Mouse (Mus musculus): ENCODE results near the gene Fbxl22. TPM values are rescaled to one million over a fixed set of nuclear protein-coding genes. Genes with fewer than 3 reads are reported as not detected.

Gene Fbxl22
- polyA plus RNA-seq, 1 experiment from 2014 or later, result 78.6 TPM

DNA sequence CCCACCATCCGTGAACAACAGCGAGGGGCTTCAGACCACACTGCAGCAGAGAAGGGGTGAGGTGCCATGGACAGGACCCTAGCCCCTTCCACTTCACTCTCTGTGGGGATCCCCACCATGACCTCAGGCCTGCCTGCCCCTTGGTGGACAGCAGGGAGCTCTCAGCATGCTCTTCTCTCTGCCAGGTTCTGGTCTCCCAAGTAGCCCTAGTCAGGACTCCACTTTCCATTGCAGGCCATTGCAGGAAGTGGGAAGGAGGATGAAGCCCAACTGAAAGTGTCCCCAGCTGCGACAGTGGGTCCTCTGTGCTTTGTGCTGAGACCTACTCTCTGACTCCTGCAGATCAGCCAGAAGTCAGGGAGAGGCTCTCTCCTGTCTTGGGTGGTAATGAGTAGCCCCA lies 6.7 kb downstream of the Fbxl22 start:
- 79% methylated on average over 3 of the region's 3 CpGs for WGBS
- H3K36me3 ChIP-seq (ENCODE audit: control insufficient read depth, insufficient read depth, low read length), result peaks cover 58% of the 10 kb centered on the region

DNA sequence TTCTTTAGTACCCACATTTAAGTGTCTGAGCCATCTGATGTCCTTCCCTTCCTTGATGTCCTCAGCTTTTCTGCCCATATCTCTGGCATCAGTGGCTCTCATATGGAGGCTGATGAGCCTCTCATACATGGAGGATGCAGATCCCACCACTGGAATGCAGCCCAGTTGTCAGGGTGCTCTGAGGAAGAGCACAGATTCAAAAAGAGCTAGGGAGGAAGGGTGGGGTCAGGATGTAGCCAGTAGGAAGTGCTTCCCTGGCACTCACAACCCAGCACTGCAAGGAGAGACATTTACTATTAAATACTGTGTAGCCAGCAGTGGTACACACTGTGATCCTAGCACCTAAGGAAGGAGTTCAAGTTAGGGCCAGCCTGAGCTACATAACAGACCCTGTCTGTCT lies 8.0 kb downstream of the Fbxl22 start:
- Histone ChIP-seq H3K9me3 (ENCODE audit: control insufficient read depth, low read length) (no peaks in the 10 kb centered on the region), H3K27ac (replicated peaks in 1 of 2; ENCODE audit: control insufficient read depth in 1 of 2, insufficient read depth in 1 of 2, low read depth in 2 of 2, low read length in 2 of 2) (no peak overlapping the region), H3K4me1 (ENCODE audit: control insufficient read depth in 2 of 2, insufficient read depth in 2 of 2, low read length in 2 of 2) (peaks cover 9 to 16% of the 10 kb centered on the region in 2 experiments), H3K27me3 (ENCODE audit: control insufficient read depth, insufficient read depth, low read length) (no peaks in the 10 kb centered on the region), H3K36me3 (ENCODE audit: control insufficient read depth, insufficient read depth, low read length) (peaks cover 71% of the 10 kb centered on the region), H3K9ac (ENCODE audit: low read length) (no peak overlapping the region), H3K4me3 (ENCODE audit: control insufficient read depth in 1 of 2, insufficient read depth in 1 of 2, low read depth in 1 of 2, low read length in 2 of 2) (no peak overlapping the region), H3K4me2 (ENCODE audit: low read length) (no peak overlapping the region)
- ATAC-seq (ENCODE audit: insufficient number of reproducible peaks, insufficient read depth, low FRiP score, low read depth), result no peak

More for the DNA sequence above, 6.7 kb downstream of the Fbxl22 start:
- no peaks in the 10 kb centered on the region for H3K27me3 ChIP-seq (ENCODE audit: control insufficient read depth, insufficient read depth, low read length)
- H3K4me2 ChIP-seq (ENCODE audit: low read length), result no peak overlapping the region
- H3K9me3 ChIP-seq (ENCODE audit: control insufficient read depth, low read length), result no peaks in the 10 kb centered on the region
- H3K4me1 ChIP-seq (ENCODE audit: control insufficient read depth in 2 of 2, insufficient read depth in 2 of 2, low read length in 2 of 2), result peaks cover 9 to 17% of the 10 kb centered on the region in 2 experiments
- H3K9ac ChIP-seq (ENCODE audit: low read length), result no peak overlapping the region
- no peak for ATAC-seq (ENCODE audit: insufficient number of reproducible peaks, insufficient read depth, low FRiP score, low read depth)
- H3K27ac ChIP-seq (replicated peaks in 1 of 2; ENCODE audit: control insufficient read depth in 1 of 2, insufficient read depth in 1 of 2, low read depth in 2 of 2, low read length in 2 of 2), result no peak overlapping the region
- H3K4me3 ChIP-seq (ENCODE audit: control insufficient read depth in 1 of 2, insufficient read depth in 1 of 2, low read depth in 1 of 2, low read length in 2 of 2), result no peak overlapping the region

DNA sequence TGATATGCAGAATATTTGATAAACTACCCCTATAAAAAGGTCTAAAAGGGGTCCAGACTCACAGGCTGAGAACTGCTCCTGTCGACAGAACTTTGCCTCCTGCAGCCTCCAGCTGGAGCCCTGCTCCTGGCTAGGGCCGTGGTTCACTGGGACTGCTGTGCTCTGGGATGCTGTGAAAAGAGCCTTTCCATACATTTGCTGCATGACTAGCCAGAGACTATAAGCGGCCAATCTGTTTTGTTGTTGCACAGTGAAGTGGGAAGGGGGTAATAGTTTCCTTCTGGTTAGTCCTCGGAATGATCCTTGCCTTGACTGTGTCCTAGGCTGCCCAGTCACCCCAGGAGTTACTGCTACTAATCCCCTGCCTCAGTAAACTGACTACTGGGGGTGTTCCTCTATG lies 8.4 kb downstream of the Fbxl22 start:
- Histone ChIP-seq H3K27me3 (ENCODE audit: control insufficient read depth, insufficient read depth, low read length) (no peaks in the 10 kb centered on the region), H3K9me3 (ENCODE audit: control insufficient read depth, low read length) (no peaks in the 10 kb centered on the region), H3K36me3 (ENCODE audit: control insufficient read depth, insufficient read depth, low read length) (peaks cover 75% of the 10 kb centered on the region), H3K27ac (replicated peaks in 1 of 2; ENCODE audit: control insufficient read depth in 1 of 2, insufficient read depth in 1 of 2, low read depth in 2 of 2, low read length in 2 of 2) (no peak overlapping the region), H3K9ac (ENCODE audit: low read length) (no peak overlapping the region), H3K4me2 (ENCODE audit: low read length) (no peak overlapping the region), H3K4me3 (ENCODE audit: control insufficient read depth in 1 of 2, insufficient read depth in 1 of 2, low read depth in 1 of 2, low read length in 2 of 2) (no peak overlapping the region), H3K4me1 (ENCODE audit: control insufficient read depth in 2 of 2, insufficient read depth in 2 of 2, low read length in 2 of 2) (peaks cover 9 to 11% of the 10 kb centered on the region in 2 experiments)
- 80% methylated on average over 4 of the region's 4 CpGs for WGBS
- no peak for ATAC-seq (ENCODE audit: insufficient number of reproducible peaks, insufficient read depth, low FRiP score, low read depth)

DNA sequence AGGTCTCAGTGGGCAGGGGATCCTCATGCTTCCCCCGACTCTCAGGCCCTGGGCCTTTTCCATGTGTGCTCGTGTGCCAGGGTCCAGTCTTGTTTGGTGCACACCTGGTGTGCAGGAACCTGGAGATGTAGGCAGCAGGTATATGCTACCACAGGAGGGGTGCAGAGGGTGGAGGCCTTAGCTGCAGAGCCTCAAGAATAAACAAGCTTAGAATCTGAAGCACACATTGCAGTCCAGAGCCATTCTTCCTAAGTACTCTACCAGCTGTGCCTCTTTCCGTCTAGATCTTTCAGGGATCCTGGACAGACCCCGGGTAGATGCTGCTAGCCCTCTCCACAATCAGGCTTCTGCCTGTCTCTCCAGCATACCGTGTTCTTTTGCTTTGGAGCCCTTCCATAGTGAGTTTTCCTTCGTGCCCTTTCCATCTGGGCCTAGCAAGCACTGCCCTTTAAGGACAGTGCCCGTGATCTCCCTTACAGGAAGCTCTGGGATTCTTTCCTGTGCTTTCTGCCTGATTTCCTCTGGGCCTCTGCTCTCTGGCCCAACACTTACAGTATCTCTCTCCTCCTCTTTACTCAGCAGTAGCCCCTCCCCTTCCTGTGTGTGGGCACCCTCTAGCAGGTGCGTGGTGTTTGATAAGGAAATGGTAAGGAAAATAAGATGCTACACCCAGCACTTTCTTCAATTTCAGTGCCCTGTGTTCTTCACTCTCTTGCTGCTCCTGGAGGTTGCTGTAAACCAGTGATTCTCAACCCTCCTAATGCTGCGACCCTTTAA lies 9.1 kb downstream of the Fbxl22 start:
- Histone ChIP-seq H3K9me3 (ENCODE audit: control insufficient read depth, low read length) (no peaks in the 10 kb centered on the region), H3K4me3 (ENCODE audit: control insufficient read depth in 1 of 2, insufficient read depth in 1 of 2, low read depth in 1 of 2, low read length in 2 of 2) (no peak overlapping the region), H3K27me3 (ENCODE audit: control insufficient read depth, insufficient read depth, low read length) (no peaks in the 10 kb centered on the region), H3K27ac (replicated peaks in 1 of 2; ENCODE audit: control insufficient read depth in 1 of 2, insufficient read depth in 1 of 2, low read depth in 2 of 2, low read length in 2 of 2) (peak overlapping the region in 1 of 2 experiments; percentile 14; a peak in 1 of 4 replicates), H3K4me1 (ENCODE audit: control insufficient read depth in 2 of 2, insufficient read depth in 2 of 2, low read length in 2 of 2) (peaks cover 4 to 5% of the 10 kb centered on the region in 2 experiments; a peak in 3 of 4 replicates), H3K9ac (ENCODE audit: low read length) (no peak overlapping the region), H3K4me2 (ENCODE audit: low read length) (no peak overlapping the region), H3K36me3 (ENCODE audit: control insufficient read depth, insufficient read depth, low read length) (peaks cover 81% of the 10 kb centered on the region)
- 65% methylated on average over 9 of the region's 9 CpGs for WGBS
- no peak; the same call in 1 of the 2 replicates for ATAC-seq (ENCODE audit: insufficient number of reproducible peaks, insufficient read depth, low FRiP score, low read depth)

DNA sequence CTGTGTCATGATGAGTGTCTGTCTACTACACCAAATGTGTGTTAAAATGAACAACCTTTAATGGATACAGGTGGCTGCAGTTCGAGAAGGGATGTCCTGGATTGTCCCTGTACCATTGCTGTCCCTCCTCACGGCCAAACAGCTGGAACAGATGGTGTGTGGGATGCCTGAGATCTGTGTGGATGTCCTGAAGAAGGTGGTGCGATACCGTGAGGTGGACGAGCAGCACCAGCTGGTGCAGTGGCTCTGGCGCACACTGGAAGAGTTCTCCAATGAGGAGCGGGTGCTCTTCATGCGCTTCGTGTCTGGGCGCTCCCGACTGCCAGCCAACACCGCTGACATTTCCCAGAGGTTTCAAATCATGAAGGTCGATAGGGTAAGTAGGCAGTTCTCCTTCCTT lies 9.9 kb downstream of the Fbxl22 start:
- H3K4me3 ChIP-seq (ENCODE audit: control insufficient read depth in 1 of 2, insufficient read depth in 1 of 2, low read depth in 1 of 2, low read length in 2 of 2), result no peak overlapping the region
- peaks cover 3 to 4% of the 10 kb centered on the region in 2 experiments; a peak in 2 of 4 replicates for H3K4me1 ChIP-seq (ENCODE audit: control insufficient read depth in 2 of 2, insufficient read depth in 2 of 2, low read length in 2 of 2)
- no peaks in the 10 kb centered on the region for H3K9me3 ChIP-seq (ENCODE audit: control insufficient read depth, low read length)
- ATAC-seq (ENCODE audit: insufficient number of reproducible peaks, insufficient read depth, low FRiP score, low read depth), result no peak
- no peak overlapping the region for H3K9ac ChIP-seq (ENCODE audit: low read length)
- peaks cover 81% of the 10 kb centered on the region for H3K36me3 ChIP-seq (ENCODE audit: control insufficient read depth, insufficient read depth, low read length)
- no peak overlapping the region for H3K27ac ChIP-seq (replicated peaks in 1 of 2; ENCODE audit: control insufficient read depth in 1 of 2, insufficient read depth in 1 of 2, low read depth in 2 of 2, low read length in 2 of 2)
- WGBS, result 90% methylated on average over 13 of the region's 13 CpGs
- H3K4me2 ChIP-seq (ENCODE audit: low read length), result no peak overlapping the region
- no peaks in the 10 kb centered on the region for H3K27me3 ChIP-seq (ENCODE audit: control insufficient read depth, insufficient read depth, low read length)

DNA sequence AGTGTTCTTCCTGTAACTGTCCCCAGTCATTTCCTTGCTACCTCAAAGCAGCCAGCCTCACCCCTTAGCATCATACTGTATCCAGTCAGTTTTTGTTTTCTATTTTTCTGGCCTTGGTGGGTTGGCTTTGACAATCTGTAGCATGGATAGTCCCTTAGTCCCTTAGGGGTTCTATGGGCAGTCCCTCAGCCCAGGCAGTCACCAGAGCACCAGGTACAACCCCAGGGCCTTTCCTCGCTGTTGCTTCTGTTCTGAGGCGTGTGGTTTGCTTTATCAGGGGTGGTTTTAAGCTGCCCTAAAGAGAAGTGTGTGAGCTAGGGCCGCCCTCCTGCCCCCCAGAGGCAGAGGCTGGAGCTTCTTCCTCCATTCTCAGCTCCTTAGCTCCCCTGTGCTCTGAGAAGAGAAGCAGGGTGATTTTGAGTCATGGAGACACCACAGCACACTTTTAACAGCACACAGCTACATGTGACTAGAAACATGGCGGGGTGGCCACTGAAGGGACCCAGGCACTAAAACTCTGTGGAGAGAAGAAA lies 10.4 kb downstream of the Fbxl22 start:
- H3K9me3 ChIP-seq (ENCODE audit: control insufficient read depth, low read length), result no peaks in the 10 kb centered on the region
- no peak overlapping the region for H3K4me3 ChIP-seq (ENCODE audit: control insufficient read depth in 1 of 2, insufficient read depth in 1 of 2, low read depth in 1 of 2, low read length in 2 of 2)
- no peak overlapping the region for H3K9ac ChIP-seq (ENCODE audit: low read length)
- peaks cover 3 to 4% of the 10 kb centered on the region in 2 experiments; a peak in 2 of 4 replicates for H3K4me1 ChIP-seq (ENCODE audit: control insufficient read depth in 2 of 2, insufficient read depth in 2 of 2, low read length in 2 of 2)
- no peak overlapping the region for H3K27ac ChIP-seq (replicated peaks in 1 of 2; ENCODE audit: control insufficient read depth in 1 of 2, insufficient read depth in 1 of 2, low read depth in 2 of 2, low read length in 2 of 2)
- ATAC-seq (ENCODE audit: insufficient number of reproducible peaks, insufficient read depth, low FRiP score, low read depth), result no peak
- H3K36me3 ChIP-seq (ENCODE audit: control insufficient read depth, insufficient read depth, low read length), result peaks cover 81% of the 10 kb centered on the region
- H3K27me3 ChIP-seq (ENCODE audit: control insufficient read depth, insufficient read depth, low read length), result no peaks in the 10 kb centered on the region
- H3K4me2 ChIP-seq (ENCODE audit: low read length), result no peak overlapping the region
- WGBS, result 78% methylated on average over 4 of the region's 4 CpGs

DNA sequence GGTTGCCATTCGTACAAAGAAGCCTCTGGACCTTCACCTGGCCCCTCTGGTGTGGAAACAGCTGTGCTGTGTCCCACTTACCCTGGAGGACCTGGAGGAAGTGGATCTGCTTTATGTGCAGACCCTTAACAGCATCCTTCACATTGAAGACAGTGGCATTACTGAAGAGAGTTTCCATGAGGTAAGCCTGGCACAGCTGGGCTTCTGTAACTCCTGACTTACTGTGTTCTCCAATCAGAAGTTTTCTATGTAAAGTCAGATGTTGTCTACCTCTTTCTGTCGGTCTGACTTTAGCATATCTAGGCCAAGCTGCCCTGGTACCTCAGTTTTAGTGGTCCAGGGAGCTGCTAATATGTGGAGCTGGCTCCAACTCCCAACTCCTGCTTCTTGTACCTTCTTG lies 13.1 kb downstream of the Fbxl22 start:
- Histone ChIP-seq H3K4me2 (ENCODE audit: low read length) (no peak overlapping the region), H3K27me3 (ENCODE audit: control insufficient read depth, insufficient read depth, low read length) (no peaks in the 10 kb centered on the region), H3K9ac (ENCODE audit: low read length) (no peak overlapping the region), H3K36me3 (ENCODE audit: control insufficient read depth, insufficient read depth, low read length) (peaks cover 81% of the 10 kb centered on the region), H3K27ac (replicated peaks in 1 of 2; ENCODE audit: control insufficient read depth in 1 of 2, insufficient read depth in 1 of 2, low read depth in 2 of 2, low read length in 2 of 2) (no peak overlapping the region), H3K4me3 (ENCODE audit: control insufficient read depth in 1 of 2, insufficient read depth in 1 of 2, low read depth in 1 of 2, low read length in 2 of 2) (no peak overlapping the region), H3K4me1 (ENCODE audit: control insufficient read depth in 2 of 2, insufficient read depth in 2 of 2, low read length in 2 of 2) (peaks cover 3 to 4% of the 10 kb centered on the region in 2 experiments; a peak in 2 of 4 replicates), H3K9me3 (ENCODE audit: control insufficient read depth, low read length) (no peaks in the 10 kb centered on the region)
- no peak for ATAC-seq (ENCODE audit: insufficient number of reproducible peaks, insufficient read depth, low FRiP score, low read depth)
- 76% methylated on average over 2 of the region's 2 CpGs for WGBS

Data from heart, embryonic 14.5 days (tissue).